Mouse (Mus musculus): ENCODE data around the gene Gdf3.
"Not testable (repeated sequence)": the region's sequence is repeated elsewhere in the genome, so short reads cannot be mapped to it uniquely, and the experiment has no call there.

Gene Gdf3

GRCm38 (mm10) chr6:122605483-122605882, 4.4 kb downstream of the Gdf3 start:
- no peak for DNase-seq (ENCODE audit: low spot score)

DNA sequence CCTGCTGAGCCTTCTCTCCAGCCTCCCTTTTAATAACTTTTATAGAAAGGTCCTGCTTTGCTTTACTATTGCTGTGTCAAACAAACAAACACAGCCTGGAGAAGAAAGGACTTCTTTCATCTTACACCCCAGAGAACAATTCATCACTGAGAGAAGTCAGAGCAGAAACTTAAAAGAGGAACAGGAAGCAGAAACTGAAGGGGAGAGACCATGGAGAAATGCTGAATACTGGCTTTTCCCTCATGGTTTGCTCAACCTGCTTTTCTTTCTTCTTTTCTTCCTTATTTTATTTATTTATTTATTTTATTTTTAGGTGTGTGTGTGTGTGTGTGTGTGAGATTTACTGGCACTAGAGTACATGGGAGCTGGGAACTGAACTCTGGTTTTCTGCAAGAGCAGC, 5.6 kb downstream of the Gdf3 start:
- DNase-seq (ENCODE audit: low spot score), result no peak

DNA sequence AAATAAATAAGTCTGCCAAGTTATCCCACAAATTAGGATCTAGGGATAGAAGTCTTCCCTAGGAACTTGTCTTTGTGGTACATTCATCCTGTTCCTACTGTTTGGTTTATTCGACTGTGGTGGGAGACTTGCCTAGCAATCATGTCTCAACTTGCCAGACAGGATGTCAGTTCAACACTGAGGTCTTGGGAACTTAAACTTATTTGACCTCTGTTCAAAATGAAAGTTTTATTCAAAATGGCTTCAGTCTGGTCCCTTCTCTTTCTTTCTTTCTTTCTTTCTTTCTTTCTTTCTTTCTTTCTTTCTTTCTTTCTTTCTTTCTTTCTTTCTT, 6.9 kb downstream of the Gdf3 start:
- no peak for DNase-seq (ENCODE audit: low spot score)

DNA sequence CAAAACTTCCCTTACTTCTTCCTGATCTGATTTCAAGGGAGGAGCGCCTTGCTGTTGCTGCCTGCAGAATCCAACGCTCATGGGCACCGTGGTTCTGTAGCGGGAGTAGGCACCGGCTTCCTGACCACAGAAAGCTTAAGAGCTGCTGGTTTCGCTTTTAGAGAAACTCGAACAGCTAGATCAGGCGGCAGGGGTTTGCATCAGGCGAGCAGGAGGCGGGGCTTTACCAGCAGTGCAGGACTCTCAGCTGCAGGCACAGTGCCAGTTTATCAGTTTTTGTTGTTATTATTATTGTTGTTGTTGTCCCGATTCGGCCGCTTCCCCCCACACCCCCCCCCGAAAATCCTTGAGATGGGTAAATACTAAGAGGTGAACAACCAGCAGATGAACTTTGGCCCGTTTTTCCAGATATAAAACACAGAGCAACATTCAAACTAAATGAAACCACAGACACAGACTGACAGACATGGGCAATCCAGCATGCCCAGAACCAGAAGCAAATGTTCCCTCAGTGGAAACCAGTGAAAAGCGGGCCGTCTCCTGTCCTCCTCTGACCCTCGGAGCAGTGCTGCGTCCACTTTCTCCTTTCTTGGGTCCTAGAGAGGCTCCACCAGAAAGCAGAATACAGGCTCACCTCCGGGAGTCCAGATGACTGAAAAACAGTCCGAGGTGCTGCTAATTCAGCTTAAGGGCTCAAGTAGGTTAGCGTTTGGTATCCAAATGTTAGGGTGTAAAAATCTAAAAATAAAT, 7.5 kb downstream of the Gdf3 start, which contains the start of gene Apobec1:
TSS of gene Apobec1 (minus strand) at position 203 of the 750 bp plus-strand sequence.
- peak; percentile 54 for DNase-seq (ENCODE audit: low spot score)

- no peak for DNase-seq (ENCODE audit: low spot score)
Observed at GRCm38 (mm10) chr6:122601615-122602014, 8.3 kb downstream of the Gdf3 start.

DNA sequence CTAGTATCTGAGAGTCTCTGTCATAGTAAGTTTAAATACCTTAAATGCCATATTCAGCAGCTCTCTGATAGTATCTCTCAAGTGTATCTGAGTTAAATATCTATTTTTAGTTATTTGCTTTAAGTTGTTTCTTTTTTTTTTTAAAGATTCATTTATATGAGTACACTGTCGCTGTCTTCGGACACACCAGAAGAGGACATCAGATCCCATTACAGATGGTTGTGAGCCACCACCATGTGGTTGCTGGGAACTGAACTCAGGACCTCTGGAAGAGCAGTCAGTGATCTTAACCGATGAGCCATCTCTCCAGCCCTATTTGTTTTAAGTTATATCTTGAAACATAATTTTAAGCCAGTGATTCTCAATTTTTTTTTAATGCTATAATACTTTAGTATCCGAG, 8.9 kb downstream of the Gdf3 start:
- no peak for DNase-seq (ENCODE audit: low spot score)

GRCm38 (mm10) chr6:122600066-122600646, 9.7 kb downstream of the Gdf3 start:
- DNase-seq (ENCODE audit: low spot score), result no peak

DNA sequence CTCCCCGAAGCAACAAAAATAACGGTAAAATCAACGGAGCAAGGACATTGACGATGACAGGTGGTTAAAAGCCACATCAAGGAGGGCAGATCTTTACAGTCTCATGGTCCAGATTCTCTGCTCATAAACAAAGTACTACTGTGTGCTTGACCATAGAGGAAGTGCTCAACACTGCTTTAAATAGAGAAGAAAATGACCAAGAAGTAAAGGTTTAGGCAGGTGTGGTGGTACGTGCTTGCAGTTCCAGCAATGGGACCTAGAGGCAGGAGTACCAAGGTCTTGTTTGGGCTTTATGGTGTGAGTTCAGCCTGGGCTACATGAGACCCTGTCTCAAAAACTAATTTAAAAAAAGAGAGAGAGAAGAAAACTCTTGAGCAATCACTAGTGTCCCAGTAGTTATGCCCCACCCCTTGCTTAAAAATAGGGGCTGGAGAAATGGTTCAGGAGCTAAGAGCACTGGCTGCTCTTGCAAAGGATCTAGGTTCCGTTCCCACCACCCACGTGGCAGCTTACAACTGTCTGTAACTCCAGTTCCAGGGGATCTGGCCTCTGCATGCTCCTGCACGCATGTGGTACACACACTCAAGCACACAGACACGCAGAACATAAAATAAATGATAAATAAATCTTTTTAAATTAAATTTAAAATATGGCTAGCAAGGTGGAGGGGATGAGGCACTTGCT, 10.7 kb downstream of the Gdf3 start:
- no peak for DNase-seq (ENCODE audit: low spot score)

- DNase-seq (ENCODE audit: low spot score), result no peak
Observed at GRCm38 (mm10) chr6:122598436-122598835, 11.5 kb downstream of the Gdf3 start.

GRCm38 (mm10) chr6:122598014-122598413, 11.9 kb downstream of the Gdf3 start:
- no peak for DNase-seq (ENCODE audit: low spot score)

DNA sequence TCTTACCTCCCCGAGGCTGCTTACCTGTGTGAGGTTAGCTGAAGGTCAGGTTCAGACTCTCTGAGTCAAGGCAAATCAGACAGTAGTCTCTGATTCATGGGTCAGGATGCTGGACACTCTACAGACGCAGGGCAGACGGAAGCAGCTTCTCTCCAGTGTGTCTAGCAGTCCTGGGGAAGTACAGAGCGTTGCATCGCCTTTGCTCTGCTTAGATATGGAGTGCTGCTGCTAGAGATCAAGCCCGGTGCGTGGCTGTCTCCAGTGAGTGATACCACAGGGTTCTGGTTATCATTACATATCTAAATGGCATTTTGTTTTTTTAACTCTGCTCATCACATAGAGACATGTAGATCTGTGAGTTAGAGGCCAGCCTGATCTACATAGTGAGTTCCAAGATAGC, 13.3 kb downstream of the Gdf3 start:
- no peak for DNase-seq (ENCODE audit: low spot score)

DNA sequence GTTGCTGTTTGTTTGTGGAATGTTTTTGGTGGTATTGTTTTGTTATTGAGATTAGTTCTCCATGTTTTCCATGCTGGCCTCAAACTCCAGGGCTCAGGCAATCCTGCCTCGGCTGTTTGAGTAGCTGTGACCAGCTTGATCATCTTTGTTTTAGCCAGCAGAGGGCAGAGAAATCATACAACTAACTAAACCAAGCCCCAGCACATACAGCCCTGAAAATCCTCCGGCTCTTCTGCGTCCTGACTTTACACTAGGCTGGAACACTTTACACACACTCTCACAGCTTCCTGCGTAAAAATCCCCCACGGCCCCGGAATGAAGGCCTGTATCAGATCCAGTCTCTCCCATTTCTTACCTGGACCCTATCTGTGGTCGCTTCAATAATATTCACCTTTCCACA, 14.2 kb downstream of the Gdf3 start:
- no peak for DNase-seq (ENCODE audit: low spot score)

DNA sequence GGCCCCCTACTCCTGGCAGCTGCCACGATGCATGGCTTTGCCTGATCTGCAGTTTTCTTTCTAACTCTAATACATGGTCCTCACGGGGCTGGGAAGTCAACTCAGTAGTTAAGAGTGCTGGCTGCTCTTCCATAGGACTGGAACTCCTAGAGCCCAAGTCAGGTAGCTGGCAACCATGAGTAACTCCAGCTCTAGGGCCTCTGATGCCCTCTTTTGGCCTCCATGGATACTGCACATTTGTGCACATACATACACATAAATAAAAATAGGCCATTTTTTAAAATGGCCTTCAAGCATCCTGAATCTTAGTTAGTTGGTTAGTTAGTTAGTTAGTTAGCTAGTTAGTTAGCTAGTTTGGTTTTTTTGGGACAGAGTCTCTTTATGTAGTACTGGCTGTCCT, 17.0 kb downstream of the Gdf3 start:
- no peak for DNase-seq (ENCODE audit: low spot score)

GRCm38 (mm10) chr6:122591027-122591758, 18.7 kb downstream of the Gdf3 start:
- DNase-seq (ENCODE audit: low spot score), result no peak

- DNase-seq (ENCODE audit: low spot score), result no peak
Observed at GRCm38 (mm10) chr6:122579086-122579485, 30.8 kb downstream of the Gdf3 start.

- no peak for DNase-seq (ENCODE audit: low spot score)
Observed at GRCm38 (mm10) chr6:122577030-122577429, 32.9 kb downstream of the Gdf3 start.

- DNase-seq (ENCODE audit: low spot score), result not testable (repeated sequence)
Observed at GRCm38 (mm10) chr6:122575037-122575436, 34.9 kb downstream of the Gdf3 start.

DNA sequence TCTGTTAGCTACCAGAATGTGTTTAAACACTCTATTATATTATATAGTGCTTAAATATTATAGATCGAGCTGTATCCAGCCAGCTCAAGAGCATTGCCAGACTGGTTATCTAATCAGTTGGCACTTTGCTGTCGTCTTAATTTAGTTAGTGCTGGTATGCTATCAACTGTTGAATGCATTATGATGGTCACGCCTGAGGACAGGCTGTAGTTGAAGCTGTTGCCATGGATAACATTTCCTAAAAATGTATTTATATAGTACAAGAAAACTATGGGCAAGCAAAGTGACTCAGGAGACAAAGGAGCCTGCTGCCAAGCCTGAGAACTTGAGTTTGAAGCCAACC, 38.3 kb downstream of the Gdf3 start:
- no peak for DNase-seq (ENCODE audit: low spot score)

DNA sequence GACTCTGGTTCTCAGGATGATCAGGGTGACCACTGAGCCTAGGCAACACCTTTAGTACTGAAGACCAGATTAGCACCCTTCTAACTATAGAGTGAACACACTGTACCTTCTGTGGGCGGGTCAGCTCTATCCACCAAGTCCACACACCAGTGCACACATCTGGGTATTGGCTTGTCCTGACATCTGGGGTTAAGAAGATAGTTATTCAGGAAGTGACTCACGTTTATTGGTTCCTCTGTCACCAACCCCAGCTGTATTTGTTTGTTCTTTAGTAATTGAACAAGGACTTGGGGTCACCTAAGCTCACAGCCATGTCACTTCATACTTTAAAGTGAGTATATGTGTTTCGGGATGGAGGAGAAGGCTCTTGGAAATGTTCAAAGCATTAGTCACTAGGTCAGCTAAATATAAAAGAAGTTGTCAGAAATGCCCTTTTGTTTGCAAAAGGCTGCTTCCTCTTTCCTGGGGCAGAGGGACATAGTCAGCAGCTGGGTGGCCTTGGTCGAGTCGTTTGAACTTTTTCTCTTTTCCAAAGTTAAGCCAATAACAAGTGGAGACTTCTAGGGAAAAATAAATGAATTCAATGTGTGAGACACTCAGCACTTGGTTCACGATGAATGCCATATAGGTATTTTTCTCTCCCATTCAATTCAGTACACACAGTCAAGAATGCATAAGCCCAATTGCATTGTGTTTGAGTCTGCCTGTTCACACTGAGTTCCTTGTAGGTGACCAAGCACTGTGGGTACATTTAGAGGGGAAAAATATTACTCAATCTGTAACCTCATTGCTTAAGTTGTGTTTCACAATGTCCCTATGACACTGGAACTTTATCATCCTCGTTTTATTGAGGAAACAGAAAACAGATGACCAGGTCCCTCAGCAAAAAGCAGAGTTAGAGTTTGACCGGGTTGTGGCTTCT, 38.9 kb downstream of the Gdf3 start:
- DNase-seq (ENCODE audit: low spot score), result no peak

DNA sequence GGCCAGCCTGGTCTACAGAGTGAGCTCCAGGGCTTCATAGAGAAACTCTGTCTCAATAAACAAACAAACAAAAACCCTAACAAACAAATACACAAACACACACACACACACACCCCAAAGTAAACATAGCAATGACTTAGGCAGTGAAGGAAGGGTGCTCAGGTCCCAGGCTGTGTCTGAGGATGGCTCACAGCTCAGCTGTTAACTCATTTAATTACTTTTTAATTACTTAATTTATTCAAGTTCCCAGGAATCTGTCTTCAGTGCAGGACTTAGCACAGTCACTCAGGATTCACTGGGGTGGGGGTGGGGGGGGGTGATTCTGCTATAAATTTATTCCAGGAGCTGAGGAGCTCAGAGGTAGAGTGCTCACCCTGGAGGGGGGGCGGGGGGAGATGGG, 40.1 kb downstream of the Gdf3 start:
- DNase-seq (ENCODE audit: low spot score), result no peak

DNA sequence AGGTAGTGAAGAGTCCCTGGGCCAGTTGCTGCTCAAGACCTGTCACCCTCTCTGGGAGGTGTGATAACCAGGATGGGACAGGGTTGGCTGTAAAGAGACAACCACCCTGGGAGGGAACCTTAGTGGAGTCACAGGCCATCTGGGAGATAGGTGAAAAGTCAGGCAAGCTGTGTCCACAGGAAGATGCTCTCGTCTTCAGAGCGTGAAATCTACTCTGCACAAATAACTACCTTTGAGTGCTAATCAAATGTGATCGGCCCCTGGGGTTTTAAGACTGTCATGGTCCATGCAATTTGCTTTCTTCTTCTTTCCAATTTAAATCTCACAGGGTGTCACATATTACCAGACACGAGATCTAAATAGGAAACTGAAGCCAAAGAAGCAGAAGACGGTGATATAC, 40.8 kb downstream of the Gdf3 start:
- DNase-seq (ENCODE audit: low spot score), result no peak

Measured in MN1 (cell line).